Mouse (Mus musculus) cerebellum, postnatal 25 days (tissue): Measurements from ENCODE around the gene Anp32b.

Source experiments
- DNase-seq, 2 experiments: peaks; one replicate each; pipeline ENCODE4 v3.0.0; 2021; ENCODE audit warnings: mixed read lengths in 2 of 2

The Anp32b gene

GRCm38 (mm10) chr4:46505361-46506057 lies 54.8 kb downstream of the Anp32b start:
- peak; percentile 35 to 62 for DNase-seq

GRCm38 (mm10) chr4:46506801-46507610 lies 56.3 kb downstream of the Anp32b start:
- DNase-seq, result peak; percentile 89 to 95

- peak; percentile 78 to 90 for DNase-seq
These were observed 57.2 kb downstream of the Anp32b start for GRCm38 (mm10) chr4:46507736-46508460.

GRCm38 (mm10) chr4:46520491-46520890 lies 69.8 kb downstream of the Anp32b start:
- DNase-seq, result no peak

GRCm38 (mm10) chr4:46521457-46521856 lies 70.8 kb downstream of the Anp32b start:
- DNase-seq, result no peak
